Mouse (Mus musculus) gonadal fat pad, adult 2 months (tissue): ENCODE measurements around the gene Olfr1461. TPM values are rescaled to one million over a fixed set of nuclear protein-coding genes. Genes with fewer than 3 reads are reported as not detected.

ENCODE experiments used
- DNase-seq: peaks from one replicate; pipeline ENCODE4 v3.0.0-alpha.2; 2012; ENCODE audit warnings: low read depth
- polyA plus RNA-seq: library from polyadenylated mRNA; depleted of rRNA; stranded (reverse); fragments of >200 nt; gene quantifications from 2 replicates; pipeline ENCODE4 v1.2.3, GENCODE M21; 2012; rRNA removed

Gene Olfr1461
- polyA plus RNA-seq, result not detected in 2 replicates

GRCm38 (mm10) chr19:13162700-13163099, at the start of gene Olfr1461:
Gene Olfr1461, plus strand, starts transcription at chr19:13163000.
- DNase-seq, result no peak

- DNase-seq, result no peak
These were observed 13.4 kb upstream of the Olfr1461 start, which contains the start of gene Olfr1459 for GRCm38 (mm10) chr19:13149449-13149848. Gene Olfr1459, minus strand, starts transcription at chr19:13149549.

- DNase-seq, result no peak
These were observed 22.6 kb downstream of the Olfr1461 start, which contains the start of gene Olfr1462 for GRCm38 (mm10) chr19:13185434-13185833. Gene Olfr1462, plus strand, starts transcription at chr19:13185734.

Other genes starting within 250 kb of the Olfr1461 start
- gene Olfr1448, start 238.6 kb upstream of the Olfr1461 start, polyA plus RNA-seq, result not detected in 2 replicates
- gene Olfr1449, start 232.2 kb upstream of the Olfr1461 start, polyA plus RNA-seq, result not detected in 2 replicates
- gene Olfr1450, start 212.7 kb upstream of the Olfr1461 start, polyA plus RNA-seq, result not detected in 2 replicates
- gene Olfr1451, start 168.0 kb upstream of the Olfr1461 start, polyA plus RNA-seq, result not detected in 2 replicates
- not detected in 2 replicates for gene Olfr1453, start 134.7 kb upstream of the Olfr1461 start, polyA plus RNA-seq
- not detected in 2 replicates for gene Olfr1454, start 102.4 kb upstream of the Olfr1461 start, polyA plus RNA-seq
- gene Olfr1457, start 65.1 kb upstream of the Olfr1461 start, polyA plus RNA-seq, result not detected in 2 replicates
- not detected in 2 replicates for gene Olfr1458, start 56.2 kb upstream of the Olfr1461 start, polyA plus RNA-seq
- gene Olfr1459, start 13.5 kb upstream of the Olfr1461 start, polyA plus RNA-seq, result not detected in 2 replicates
- not detected in 2 replicates for gene Olfr1462, start 22.7 kb downstream of the Olfr1461 start, polyA plus RNA-seq
- not detected in 2 replicates for gene Olfr1463, start 68.3 kb downstream of the Olfr1461 start, polyA plus RNA-seq
- gene Olfr1465, start 152.5 kb downstream of the Olfr1461 start, polyA plus RNA-seq, result not detected in 2 replicates
- gene Olfr1466, start 175.9 kb downstream of the Olfr1461 start, polyA plus RNA-seq, result not detected in 2 replicates
- gene Olfr1467, start 199.2 kb downstream of the Olfr1461 start, polyA plus RNA-seq, result not detected in 2 replicates
- gene Olfr1469, start 244.8 kb downstream of the Olfr1461 start, polyA plus RNA-seq, result not detected in 2 replicates